Mouse (Mus musculus) midbrain, embryonic 14.5 days (tissue): Measurements from ENCODE around the gene Rcor1. TPM values are rescaled to one million over a fixed set of nuclear protein-coding genes. Genes with fewer than 3 reads are reported as not detected.

Source experiments
- ATAC-seq: fragments of 200-750 bp; cut with Nextera tagmentation; 2 replicates; pipeline ENCODE4 v1.8.0; 2017; ENCODE audit warnings: moderate number of reproducible peaks, moderate library complexity; ENCODE audit not compliant: low FRiP score, low TSS enrichment
- DNase-seq: peaks from one replicate; pipeline ENCODE4 v3.0.0-alpha.2; 2015
- H3K27ac ChIP-seq: fragments of 300-500 bp; sonication (generic); replicated peaks from 2 replicates; pipeline ENCODE4 v1.5.1; 2014; ENCODE audit warnings: mild to moderate bottlenecking, low read depth, low read length, moderate library complexity
- H3K27me3 ChIP-seq: fragments of 300-500 bp; sonication (generic); 2 replicates; pipeline ENCODE4 v1.6.1; 2014; ENCODE audit warnings: low read length, control low read depth, mixed read lengths; ENCODE audit not compliant: control insufficient read depth, insufficient read depth
- H3K36me3 ChIP-seq: fragments of 300-500 bp; sonication (generic); 2 replicates; pipeline ENCODE4 v1.6.1; 2014; ENCODE audit warnings: low read length, control low read depth; ENCODE audit not compliant: control insufficient read depth, insufficient read depth
- H3K4me1 ChIP-seq: fragments of 300-500 bp; sonication (generic); 2 replicates; pipeline ENCODE4 v1.6.1; 2014; ENCODE audit warnings: mild to moderate bottlenecking, antibody characterized with exemption, low read length, control low read depth; ENCODE audit not compliant: control insufficient read depth, insufficient read depth
- H3K4me2 ChIP-seq: fragments of 300-500 bp; sonication (generic); 2 replicates; pipeline ENCODE4 v1.6.1; 2014; ENCODE audit warnings: mild to moderate bottlenecking, low read length, moderate library complexity
- H3K4me3 ChIP-seq: fragments of 300-500 bp; sonication (generic); replicated peaks from 2 replicates; pipeline ENCODE4 v1.5.1; 2014; ENCODE audit warnings: low read depth, low read length
- H3K9ac ChIP-seq: fragments of 300-500 bp; sonication (generic); replicated peaks from 2 replicates; pipeline ENCODE4 v1.6.1; 2014; ENCODE audit warnings: mild to moderate bottlenecking, low read length, moderate library complexity
- H3K9me3 ChIP-seq: fragments of 300-500 bp; sonication (generic); 2 replicates; pipeline ENCODE4 v1.6.1; 2016; ENCODE audit warnings: low read length, control low read depth, mixed read lengths; ENCODE audit not compliant: control insufficient read depth
- WGBS: fragments of 180-500 bp; shearing (Covaris S2); extraction: QIAGEN DNeasy Blood & Tissue Kit; methylation state at CpG from one replicate; pipeline ENCODE4 v1.1.7; 2014; 5-methylcytosine and 5-hydroxymethylcytosine counted together
- polyA plus RNA-seq: library from polyadenylated mRNA; unstranded; fragments of >200 nt; fragmentation: Nextera tagmentation; extraction: Ambion mirVana; gene quantifications from 2 replicates; pipeline ENCODE4 v1.2.1, GENCODE M21; 2014

Gene Rcor1
- polyA plus RNA-seq, 1 experiment from 2014 or later: 7.6 TPM

DNA sequence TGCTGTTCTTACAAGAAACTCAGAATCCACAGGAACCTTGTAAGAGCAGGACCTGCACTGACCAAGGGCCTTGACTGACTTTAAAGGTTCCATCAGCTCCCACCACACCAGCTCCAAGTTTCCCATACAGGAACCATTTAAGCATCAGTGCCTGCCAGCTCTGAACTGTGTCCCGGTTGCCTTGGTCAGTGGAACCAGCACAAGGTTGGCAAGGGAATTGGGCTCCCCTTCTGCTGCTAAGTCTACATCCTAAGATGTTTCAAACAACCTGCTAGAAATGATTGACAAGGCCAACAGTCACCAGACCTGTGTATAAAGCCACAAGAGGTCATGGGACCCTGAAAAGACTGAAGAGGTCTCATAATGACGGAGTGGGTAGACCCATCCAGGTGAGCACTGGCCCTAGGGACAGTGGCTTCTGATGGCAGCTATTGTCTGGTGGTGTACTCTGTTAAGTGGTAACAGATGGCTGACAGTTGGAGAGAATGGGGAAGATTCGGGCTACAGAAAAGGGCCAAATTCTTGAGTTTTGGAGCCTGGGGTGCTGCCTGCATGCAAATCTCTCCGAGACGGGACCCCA, 80.4 kb downstream of the Rcor1 start:
- peaks cover 4% of the 10 kb centered on the region; the same call in 1 of the 2 replicates for H3K4me1 ChIP-seq
- H3K4me2 ChIP-seq: no peak overlapping the region
- 93% methylated on average over 5 of the region's 5 CpGs for WGBS
- H3K27me3 ChIP-seq: no peaks in the 10 kb centered on the region
- no peak overlapping the region for H3K9ac ChIP-seq
- no peak overlapping the region for H3K27ac ChIP-seq
- ATAC-seq (no peak), DNase-seq (no peak)
- H3K9me3 ChIP-seq: no peaks in the 10 kb centered on the region
- H3K36me3 ChIP-seq: peaks cover 21% of the 10 kb centered on the region
- H3K4me3 ChIP-seq: no peak overlapping the region

DNA sequence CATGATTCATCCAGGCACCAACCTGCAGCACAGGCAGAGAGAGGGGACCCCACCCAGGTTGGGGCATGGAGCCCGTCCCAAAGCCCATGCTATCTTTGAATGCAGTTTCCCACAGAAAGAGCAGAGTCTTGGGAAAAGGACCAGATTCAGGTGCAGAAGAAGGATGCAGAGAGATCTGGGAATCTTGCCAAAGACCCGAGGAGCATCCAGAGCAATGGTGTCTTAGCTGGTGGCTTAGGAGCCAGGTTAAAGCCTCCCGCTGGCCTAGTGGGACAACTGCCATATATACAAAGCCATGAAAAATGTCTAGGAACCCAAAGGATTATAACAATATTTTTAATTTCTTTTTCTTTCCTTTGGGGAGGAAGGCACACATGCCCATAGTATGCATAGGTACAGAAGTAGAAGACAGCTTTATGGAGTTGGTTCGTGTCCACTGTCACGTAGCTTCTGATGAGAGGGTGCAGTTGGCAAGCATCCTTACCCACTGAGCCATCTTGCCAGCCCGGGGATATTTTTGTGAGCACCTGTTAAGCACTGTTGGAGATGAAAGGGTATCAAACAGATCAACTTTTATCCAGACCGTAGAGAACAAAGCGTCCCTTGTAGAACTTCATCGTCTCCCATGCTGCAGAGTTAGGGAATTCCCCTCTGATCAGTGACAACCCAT, 82.0 kb downstream of the Rcor1 start:
- Histone ChIP-seq H3K36me3 (peaks cover 17% of the 10 kb centered on the region), H3K4me2 (no peak overlapping the region), H3K9me3 (no peaks in the 10 kb centered on the region), H3K27ac (no peak overlapping the region), H3K9ac (no peak overlapping the region), H3K27me3 (no peaks in the 10 kb centered on the region), H3K4me3 (no peak overlapping the region), H3K4me1 (peaks cover 10% of the 10 kb centered on the region)
- WGBS: 93% methylated on average over 9 of the region's 9 CpGs
- ATAC-seq (no peak), DNase-seq (no peak)

DNA sequence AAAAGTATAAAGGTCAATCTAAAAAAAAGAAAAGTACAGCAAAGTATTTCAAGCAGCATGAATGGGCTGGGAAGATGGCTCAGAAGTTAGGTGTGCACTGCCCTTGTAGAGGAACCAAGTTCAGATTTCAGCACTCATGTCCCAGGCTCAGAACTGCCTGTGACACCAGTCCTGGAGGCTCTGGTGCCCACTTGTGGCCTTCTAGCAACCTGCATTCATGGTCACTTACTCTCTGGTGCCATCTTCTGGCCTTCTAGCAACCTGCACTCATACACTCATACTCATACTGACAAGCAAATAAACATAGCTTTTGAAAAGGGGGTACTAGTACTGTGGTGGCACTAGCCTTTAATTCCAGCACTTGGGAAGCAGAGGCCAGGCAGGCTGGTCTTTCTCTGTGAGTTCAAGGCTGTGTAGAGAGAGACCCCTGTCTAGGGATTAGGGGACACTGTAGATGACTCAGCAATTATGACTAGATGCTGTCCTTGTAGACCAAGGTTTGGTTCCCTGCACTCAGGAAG, 83.2 kb downstream of the Rcor1 start:
- DNase-seq (no peak), ATAC-seq (no peak)
- Histone ChIP-seq H3K4me3 (no peak overlapping the region), H3K27ac (no peak overlapping the region), H3K9me3 (no peaks in the 10 kb centered on the region), H3K4me1 (peaks cover 10% of the 10 kb centered on the region), H3K27me3 (no peaks in the 10 kb centered on the region), H3K36me3 (peaks cover 11% of the 10 kb centered on the region; the same call in 1 of the 2 replicates), H3K9ac (no peak overlapping the region), H3K4me2 (no peak overlapping the region)

DNA sequence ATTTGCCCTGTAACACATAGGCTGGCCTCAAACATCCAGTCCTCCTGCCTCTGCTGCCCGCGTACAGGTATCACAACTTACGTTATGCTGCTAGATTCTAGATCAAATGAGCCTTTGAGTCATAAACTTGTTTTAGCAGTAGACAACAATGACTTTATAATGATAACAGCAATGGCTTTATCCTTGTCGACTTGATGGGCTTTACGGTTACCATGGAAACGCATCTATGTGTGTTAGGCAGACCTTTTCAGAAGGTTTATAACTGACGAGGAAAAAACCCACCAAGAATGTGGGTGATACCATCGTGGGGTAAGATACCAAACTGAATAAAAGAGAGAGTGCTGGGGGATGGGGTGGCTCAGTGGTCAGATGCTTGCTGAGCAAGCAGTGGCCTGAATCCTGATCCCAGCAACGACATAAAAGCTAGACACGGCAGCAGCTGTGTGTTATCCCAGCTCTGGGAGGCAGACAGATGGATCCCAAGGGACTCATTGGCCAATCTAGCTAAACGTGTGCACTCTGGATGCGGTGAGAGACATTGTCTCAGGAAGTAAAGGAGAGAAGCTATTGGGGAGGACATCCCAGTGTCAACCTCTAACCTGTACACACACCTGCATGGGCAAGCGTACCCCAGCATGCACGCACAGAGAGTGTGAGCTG, 85.6 kb downstream of the Rcor1 start:
- Histone ChIP-seq H3K9ac (no peak overlapping the region), H3K27me3 (no peaks in the 10 kb centered on the region), H3K4me1 (peaks cover 10% of the 10 kb centered on the region), H3K4me3 (no peak overlapping the region), H3K9me3 (no peaks in the 10 kb centered on the region), H3K36me3 (0 out of 2 replicates have a peak, but pooled peaks cover under 1% of the 10 kb centered on the region), H3K27ac (peak overlapping the region; percentile 33; the same call in 1 of the 2 replicates), H3K4me2 (no peak overlapping the region)
- DNase-seq: peak; percentile 72
- no peak for ATAC-seq
- 58% methylated on average over 14 of the region's 14 CpGs for WGBS

DNA sequence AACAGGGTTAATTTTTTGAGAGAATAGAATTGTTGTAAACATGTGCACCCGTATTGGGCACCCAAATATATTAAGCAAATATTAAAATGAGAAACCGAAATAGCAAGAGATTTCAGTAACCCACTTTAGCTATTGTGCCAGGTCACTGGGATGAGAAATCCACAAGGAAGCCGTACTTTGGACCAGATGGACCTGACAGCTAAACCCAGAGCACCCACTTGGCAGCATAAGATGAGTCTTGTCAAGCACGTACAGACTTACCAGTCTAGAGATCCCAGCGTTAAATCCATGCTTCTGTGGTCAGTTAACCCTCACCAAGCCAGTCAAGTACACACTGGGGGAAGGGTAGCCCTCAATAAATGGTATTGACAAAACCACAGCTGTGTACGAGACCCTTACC, 86.5 kb downstream of the Rcor1 start:
- ATAC-seq (no peak), DNase-seq (no peak)
- Histone ChIP-seq H3K4me3 (no peak overlapping the region), H3K27ac (no peak overlapping the region), H3K9me3 (no peaks in the 10 kb centered on the region), H3K36me3 (no peaks in the 10 kb centered on the region), H3K4me1 (peaks cover 10% of the 10 kb centered on the region), H3K27me3 (no peaks in the 10 kb centered on the region), H3K9ac (no peak overlapping the region), H3K4me2 (no peak overlapping the region)
- 71% methylated on average over 6 of the region's 6 CpGs for WGBS

DNA sequence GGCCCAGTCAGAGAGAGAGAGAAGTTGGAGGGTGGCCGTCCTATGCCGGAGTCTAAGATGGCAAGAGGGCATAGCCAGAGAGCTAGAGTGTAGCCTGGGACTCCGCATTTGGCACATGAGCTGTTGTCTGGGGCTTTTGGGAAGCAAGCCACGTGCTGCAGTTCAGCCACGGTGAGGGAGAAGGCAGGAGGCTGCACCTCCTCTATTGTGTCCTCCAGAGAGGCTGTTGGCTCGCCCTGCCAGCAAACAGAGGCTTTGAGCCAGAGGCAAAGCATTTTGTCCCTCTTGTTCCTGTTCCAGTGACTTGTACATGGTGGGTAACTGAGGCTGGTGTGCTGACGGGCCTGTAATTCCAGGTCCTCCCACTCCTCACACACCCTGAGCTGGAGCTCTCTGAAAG, 95.0 kb downstream of the Rcor1 start:
- Histone ChIP-seq H3K36me3 (no peaks in the 10 kb centered on the region), H3K9me3 (no peaks in the 10 kb centered on the region), H3K27ac (no peak overlapping the region), H3K4me3 (no peak overlapping the region), H3K27me3 (no peaks in the 10 kb centered on the region), H3K9ac (no peak overlapping the region), H3K4me1 (no peaks in the 10 kb centered on the region), H3K4me2 (no peak overlapping the region)
- ATAC-seq: no peak
- DNase-seq: no peak
- 78% methylated on average over 7 of the region's 7 CpGs for WGBS

DNA sequence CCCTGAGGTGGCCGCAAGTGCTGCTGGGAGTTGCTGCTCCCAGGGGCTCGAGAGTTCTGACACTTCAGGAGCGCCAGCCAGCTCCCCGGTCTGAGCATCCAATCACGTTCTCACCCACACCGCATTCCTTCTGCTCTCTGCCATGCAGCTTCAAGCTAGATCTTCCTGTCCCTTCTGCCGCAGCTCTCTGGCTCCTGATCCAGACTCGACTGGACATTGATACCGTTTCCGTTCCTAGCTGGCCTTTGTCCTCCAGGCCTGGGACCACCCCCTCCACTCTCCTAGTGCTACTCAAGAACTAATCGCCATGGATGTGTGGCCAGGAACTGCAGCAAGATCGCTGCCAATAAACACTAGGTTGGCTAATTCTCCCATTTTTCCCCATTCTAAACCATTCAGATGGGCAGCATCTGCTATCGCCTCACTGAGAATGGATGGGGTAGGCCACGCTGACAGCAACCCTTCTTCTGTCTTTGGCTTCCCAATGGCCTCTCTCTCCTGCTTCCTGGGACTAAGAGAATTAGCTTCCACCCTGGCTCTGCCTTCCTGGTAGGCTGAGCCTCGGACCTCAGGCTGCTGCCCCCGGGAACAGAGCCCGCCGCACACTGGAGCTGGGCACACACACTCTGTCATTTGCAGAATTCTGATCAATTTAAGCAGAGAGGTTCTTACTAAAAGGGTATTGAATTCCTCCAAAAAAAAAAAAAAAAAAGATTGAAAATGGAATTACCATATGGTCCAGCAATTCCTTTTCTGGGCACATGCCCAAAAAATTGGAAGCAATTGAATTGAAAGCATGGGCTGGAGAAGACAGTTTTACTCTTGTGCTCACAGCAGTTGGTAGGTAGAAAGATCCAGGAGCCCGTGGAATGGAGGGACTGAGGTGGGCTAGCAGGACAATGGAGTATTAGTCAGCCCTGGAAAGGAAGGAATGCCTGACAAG, 95.9 kb downstream of the Rcor1 start:
- H3K36me3 ChIP-seq: no peaks in the 10 kb centered on the region
- DNase-seq (no peak), ATAC-seq (no peak)
- no peaks in the 10 kb centered on the region for H3K9me3 ChIP-seq
- no peaks in the 10 kb centered on the region for H3K4me1 ChIP-seq
- no peak overlapping the region for H3K9ac ChIP-seq
- no peak overlapping the region for H3K4me3 ChIP-seq
- no peak overlapping the region for H3K4me2 ChIP-seq
- WGBS: 74% methylated on average over 19 of the region's 19 CpGs
- no peak overlapping the region; the same call in 1 of the 2 replicates for H3K27ac ChIP-seq
- H3K27me3 ChIP-seq: no peaks in the 10 kb centered on the region

DNA sequence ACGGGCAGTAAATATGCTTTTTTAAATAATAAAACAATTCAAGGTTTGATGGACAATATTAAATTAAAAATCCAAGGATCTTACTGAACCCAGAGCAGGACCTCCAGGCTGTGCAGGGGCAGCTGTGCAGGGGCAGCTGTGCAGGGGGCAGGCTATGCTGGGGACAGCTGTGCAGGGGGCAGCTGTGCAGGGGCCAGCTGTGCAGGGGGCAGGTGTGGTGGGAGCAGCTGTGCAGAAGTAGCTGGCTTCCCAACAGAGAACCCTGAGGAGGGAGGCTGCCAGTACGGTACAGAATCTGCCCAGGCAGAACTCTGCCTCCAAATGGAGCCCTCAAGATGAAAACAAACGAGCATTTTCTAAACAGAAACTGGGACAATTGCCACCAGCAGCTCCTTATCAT, 96.8 kb downstream of the Rcor1 start:
- WGBS: 66% methylated on average over 3 of the region's 3 CpGs
- no peak for DNase-seq
- Histone ChIP-seq H3K4me1 (no peaks in the 10 kb centered on the region), H3K9me3 (no peaks in the 10 kb centered on the region), H3K4me3 (no peak overlapping the region), H3K27me3 (no peaks in the 10 kb centered on the region), H3K27ac (no peak overlapping the region), H3K4me2 (no peak overlapping the region), H3K9ac (no peak overlapping the region), H3K36me3 (no peaks in the 10 kb centered on the region)
- no peak for ATAC-seq
